Mouse (Mus musculus) liver, embryonic 16.5 days (tissue): ENCODE results near the gene Imp4. TPM values are rescaled to one million over a fixed set of nuclear protein-coding genes. Genes with fewer than 3 reads are reported as not detected.
A peak's percentile ranks its signal among the peaks of the same experiment; 100 is the strongest.

ENCODE experiments used
- ATAC-seq: fragments of 200-750 bp; cut with Nextera tagmentation; 2 replicates; pipeline ENCODE4 v1.8.0; 2017; ENCODE audit warnings: low read depth, mild to moderate bottlenecking, moderate number of reproducible peaks, moderate library complexity
- H3K27ac ChIP-seq: fragments of 300-500 bp; sonication (generic); 2 replicates; pipeline ENCODE4 v1.5.1; 2014; ENCODE audit warnings: mild to moderate bottlenecking, low read length
- H3K27me3 ChIP-seq: fragments of 300-500 bp; sonication (generic); 2 replicates; pipeline ENCODE4 v1.6.1; 2014; ENCODE audit warnings: low read depth, low read length, mixed read lengths; ENCODE audit not compliant: control insufficient read depth, insufficient read depth
- H3K36me3 ChIP-seq: fragments of 300-500 bp; sonication (generic); 2 replicates; pipeline ENCODE4 v1.6.1; 2014; ENCODE audit warnings: mild to moderate bottlenecking; ENCODE audit not compliant: control insufficient read depth, insufficient read depth
- H3K4me1 ChIP-seq: fragments of 300-500 bp; sonication (generic); 2 replicates; pipeline ENCODE4 v1.6.1; 2014; ENCODE audit warnings: low read depth, low read length, mixed read lengths; ENCODE audit not compliant: control insufficient read depth
- H3K4me2 ChIP-seq: fragments of 300-500 bp; sonication (generic); 2 replicates; pipeline ENCODE4 v1.6.1; 2014; ENCODE audit warnings: low read depth, low read length, mixed read lengths
- H3K4me3 ChIP-seq: fragments of 300-500 bp; sonication (generic); 2 replicates; pipeline ENCODE4 v1.5.1; 2014; ENCODE audit warnings: low read depth, mild to moderate bottlenecking, low read length
- H3K9ac ChIP-seq: fragments of 300-500 bp; sonication (generic); 2 replicates; pipeline ENCODE4 v1.6.1; 2014; ENCODE audit warnings: low read depth, low read length
- H3K9me3 ChIP-seq: fragments of 300-500 bp; sonication (generic); replicated peaks from 2 replicates; pipeline ENCODE4 v1.6.1; 2016; ENCODE audit warnings: low read length; ENCODE audit not compliant: control insufficient read depth
- WGBS: fragments of 180-500 bp; shearing (Covaris S2); extraction: QIAGEN DNeasy Blood & Tissue Kit; methylation state at CpG from one replicate; pipeline ENCODE4 v1.1.7; 2014; ENCODE audit not compliant: insufficient replicate concordance; 5-methylcytosine and 5-hydroxymethylcytosine counted together
- polyA plus RNA-seq: library from polyadenylated mRNA; unstranded; fragments of >200 nt; fragmentation: Nextera tagmentation; extraction: Ambion mirVana; gene quantifications from 2 replicates; pipeline ENCODE4 v1.2.1, GENCODE M21; 2015

Imp4 gene
- polyA plus RNA-seq, 1 experiment from 2014 or later = 44.6 TPM

DNA sequence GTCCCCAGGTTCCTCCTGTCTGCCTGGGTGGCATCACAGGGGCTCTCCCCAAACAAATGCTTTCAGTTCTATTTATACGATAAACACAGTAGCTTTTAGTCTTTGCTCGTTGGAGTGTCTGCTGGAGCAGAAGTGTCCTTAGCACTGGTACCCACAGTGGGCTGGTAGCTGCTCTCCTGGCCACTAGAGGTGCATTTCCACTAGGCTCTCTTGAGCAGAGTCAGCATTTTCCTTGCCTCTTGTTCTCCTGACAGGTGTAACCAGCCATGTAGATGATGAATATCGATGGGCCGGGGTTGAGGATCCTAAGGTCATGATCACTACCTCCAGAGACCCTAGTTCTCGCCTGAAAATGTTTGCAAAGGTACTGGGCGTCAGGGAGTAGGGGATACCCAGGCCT is 3.5 kb downstream of the Imp4 start:
- Histone ChIP-seq H3K4me2 (no peak overlapping the region), H3K9ac (no peak overlapping the region), H3K36me3 (peaks cover 25% of the 10 kb centered on the region), H3K27ac (no peak overlapping the region), H3K27me3 (no peaks in the 10 kb centered on the region), H3K4me1 (peaks cover 13% of the 10 kb centered on the region), H3K9me3 (no peaks in the 10 kb centered on the region), H3K4me3 (no peak overlapping the region)
- WGBS = 72% methylated on average over 6 of the region's 6 CpGs
- ATAC-seq = no peak

DNA sequence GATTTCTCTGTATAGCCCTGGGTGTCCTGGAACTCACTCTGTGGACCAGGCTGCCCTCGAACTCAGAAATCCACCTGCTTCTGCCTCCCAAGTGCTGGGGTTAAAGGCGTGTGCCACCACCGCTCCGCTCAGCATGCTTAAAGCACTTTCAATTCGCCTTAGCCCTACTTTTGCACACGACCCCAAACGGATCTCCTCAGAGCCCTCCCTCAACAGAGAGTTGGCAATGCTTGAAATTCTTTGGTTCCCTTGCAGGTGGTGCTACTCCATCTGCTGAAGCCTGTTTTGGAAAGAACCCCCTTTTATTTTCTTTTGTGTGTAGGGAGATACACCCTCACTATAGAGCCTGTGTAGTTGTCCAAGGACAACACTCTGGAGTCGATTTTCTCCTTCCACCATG is 18.8 kb downstream of the Imp4 start:
- no peak for ATAC-seq
- no peak overlapping the region for H3K27ac ChIP-seq
- H3K4me1 ChIP-seq = peaks cover 11% of the 10 kb centered on the region
- H3K4me3 ChIP-seq = no peak overlapping the region
- 25% methylated on average over 8 of the region's 8 CpGs for WGBS
- H3K9ac ChIP-seq = no peak overlapping the region
- H3K4me2 ChIP-seq = no peak overlapping the region
- H3K9me3 ChIP-seq = no peaks in the 10 kb centered on the region
- H3K27me3 ChIP-seq = peaks cover 11% of the 10 kb centered on the region
- H3K36me3 ChIP-seq = no peaks in the 10 kb centered on the region

GRCm38 (mm10) chr1:34459284-34460060 is 19.8 kb downstream of the Imp4 start, which contains the start of gene Ptpn18:
Gene Ptpn18 (plus strand): TSS chr1:34459762.
- Histone ChIP-seq H3K4me3 (peak within 1 kb of the TSS; percentile 69), H3K9ac (peak within 1 kb of the TSS; percentile 55), H3K4me1 (peaks cover 11% of the 10 kb centered on the region), H3K27me3 (peaks cover 11% of the 10 kb centered on the region), H3K4me2 (peak within 1 kb of the TSS; percentile 78), H3K36me3 (no peaks in the 10 kb centered on the region), H3K9me3 (no peaks in the 10 kb centered on the region), H3K27ac (peak within 1 kb of the TSS; percentile 34; the same call in 1 of the 2 replicates)
- peak; percentile 87 for ATAC-seq
- WGBS = under 1% methylated on average over 48 of the region's 48 CpGs

DNA sequence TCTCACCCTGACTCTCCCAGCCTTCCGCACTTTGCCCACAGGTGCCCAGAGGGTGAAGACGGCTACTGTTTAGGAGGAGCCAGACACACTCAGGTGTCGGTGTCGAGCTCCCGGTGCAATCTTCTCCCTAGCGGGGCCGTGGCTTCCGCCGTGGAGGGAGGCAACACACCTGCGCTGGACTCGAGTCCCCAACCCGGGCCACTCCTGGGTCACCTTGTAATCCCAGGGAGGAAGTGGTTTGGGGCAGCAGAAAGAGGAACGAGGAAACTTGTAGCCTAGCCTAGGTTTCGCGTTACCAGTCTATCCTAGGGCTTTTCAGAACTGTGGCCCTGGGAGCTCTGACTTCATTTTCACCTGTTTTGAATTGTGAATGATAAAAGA is 20.4 kb downstream of the Imp4 start:
- Histone ChIP-seq H3K27me3 (peaks cover 11% of the 10 kb centered on the region), H3K4me2 (peak overlapping the region; percentile 78), H3K9me3 (no peaks in the 10 kb centered on the region), H3K27ac (no peak overlapping the region; the same call in 1 of the 2 replicates), H3K9ac (peak overlapping the region; percentile 32), H3K4me3 (peak overlapping the region; percentile 69), H3K36me3 (no peaks in the 10 kb centered on the region), H3K4me1 (peaks cover 11% of the 10 kb centered on the region)
- 2% methylated on average over 15 of the region's 15 CpGs for WGBS
- ATAC-seq = no peak; the same call in 1 of the 2 replicates

DNA sequence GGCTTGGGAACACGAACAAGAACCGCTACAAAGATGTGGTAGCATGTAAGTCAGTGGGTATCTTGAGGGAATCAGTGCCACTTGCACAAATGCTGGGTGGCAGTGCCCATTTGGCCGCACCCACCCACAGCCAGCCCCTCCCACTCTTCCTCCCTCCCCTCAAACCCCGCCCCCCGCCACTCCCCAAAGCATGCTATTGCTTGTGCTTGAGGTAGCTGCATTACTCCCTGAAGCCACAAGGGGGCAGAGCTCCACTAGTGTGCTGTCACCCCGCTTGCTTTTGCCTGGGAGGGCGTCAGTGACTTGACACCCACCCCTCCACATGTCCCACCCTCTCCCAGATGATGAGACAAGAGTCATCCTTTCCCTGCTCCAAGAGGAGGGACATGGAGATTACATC is 23.1 kb downstream of the Imp4 start:
- WGBS = 16% methylated on average over 7 of the region's 7 CpGs
- Histone ChIP-seq H3K9ac (no peak overlapping the region), H3K27me3 (peaks cover 11% of the 10 kb centered on the region), H3K4me1 (peaks cover 11% of the 10 kb centered on the region), H3K4me3 (no peak overlapping the region), H3K27ac (no peak overlapping the region), H3K4me2 (no peak overlapping the region), H3K36me3 (no peaks in the 10 kb centered on the region), H3K9me3 (no peaks in the 10 kb centered on the region)
- ATAC-seq = peak; percentile 42; the same call in 1 of the 2 replicates

DNA sequence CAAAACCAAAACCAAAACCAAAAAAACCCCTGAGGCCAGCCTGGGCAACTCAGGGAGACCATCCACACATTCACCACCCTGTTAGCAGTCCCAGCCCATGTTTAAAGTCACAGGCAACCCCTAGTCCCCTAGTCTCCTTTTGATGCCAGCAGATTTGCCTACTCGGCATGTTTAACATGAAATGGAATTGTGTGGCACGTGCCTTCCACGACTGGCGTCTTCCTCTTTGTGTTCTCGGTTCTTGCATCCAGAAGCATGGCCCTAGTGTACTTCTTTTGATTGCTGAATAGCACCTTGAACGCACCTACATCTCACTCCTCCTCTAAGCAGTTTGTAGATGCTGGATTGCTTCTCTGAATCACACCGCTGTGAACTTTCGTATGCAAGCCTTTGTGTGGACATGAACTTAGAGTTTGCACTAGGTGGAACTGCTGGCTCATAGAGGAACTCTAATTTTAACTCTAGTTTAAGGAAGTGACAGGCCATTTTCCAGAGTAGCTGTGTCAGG is 24.7 kb downstream of the Imp4 start:
- no peak overlapping the region for H3K9ac ChIP-seq
- no peak for ATAC-seq
- H3K9me3 ChIP-seq = no peaks in the 10 kb centered on the region
- peak overlapping the region; percentile 24; the same call in 1 of the 2 replicates for H3K4me2 ChIP-seq
- H3K27me3 ChIP-seq = peaks cover under 1% of the 10 kb centered on the region
- 29% methylated on average over 8 of the region's 8 CpGs for WGBS
- no peak overlapping the region for H3K27ac ChIP-seq
- H3K4me3 ChIP-seq = no peak overlapping the region; the same call in 1 of the 2 replicates
- peaks cover 8% of the 10 kb centered on the region for H3K4me1 ChIP-seq
- H3K36me3 ChIP-seq = no peaks in the 10 kb centered on the region

DNA sequence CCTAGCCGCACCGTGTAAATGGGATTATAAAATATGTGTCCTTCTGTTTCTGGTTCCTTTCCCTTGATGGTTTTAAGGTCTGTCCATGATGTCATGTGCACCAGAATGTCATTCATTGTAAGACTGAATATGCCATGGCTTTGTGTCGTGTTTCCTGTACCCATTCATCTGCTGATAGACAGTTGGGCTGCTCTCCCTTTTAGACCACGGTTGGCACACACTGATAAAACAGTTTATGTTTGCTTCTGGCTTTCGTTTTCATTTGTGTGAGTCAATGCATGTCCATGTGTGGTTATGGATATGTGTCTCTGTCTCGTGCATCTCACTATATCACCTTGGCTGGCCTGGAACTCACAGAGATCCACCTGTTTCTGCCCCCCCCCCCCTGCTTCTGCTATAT is 25.8 kb downstream of the Imp4 start:
- no peaks in the 10 kb centered on the region for H3K36me3 ChIP-seq
- H3K4me1 ChIP-seq = peaks cover 3% of the 10 kb centered on the region
- WGBS = 40% methylated on average over 6 of the region's 6 CpGs
- no peaks in the 10 kb centered on the region for H3K27me3 ChIP-seq
- no peak overlapping the region for H3K27ac ChIP-seq
- H3K4me2 ChIP-seq = no peak overlapping the region
- 0 out of 2 replicates have a peak, but pooled peaks have one; percentile 16 for ATAC-seq
- no peak overlapping the region for H3K4me3 ChIP-seq
- no peaks in the 10 kb centered on the region for H3K9me3 ChIP-seq
- H3K9ac ChIP-seq = no peak overlapping the region

DNA sequence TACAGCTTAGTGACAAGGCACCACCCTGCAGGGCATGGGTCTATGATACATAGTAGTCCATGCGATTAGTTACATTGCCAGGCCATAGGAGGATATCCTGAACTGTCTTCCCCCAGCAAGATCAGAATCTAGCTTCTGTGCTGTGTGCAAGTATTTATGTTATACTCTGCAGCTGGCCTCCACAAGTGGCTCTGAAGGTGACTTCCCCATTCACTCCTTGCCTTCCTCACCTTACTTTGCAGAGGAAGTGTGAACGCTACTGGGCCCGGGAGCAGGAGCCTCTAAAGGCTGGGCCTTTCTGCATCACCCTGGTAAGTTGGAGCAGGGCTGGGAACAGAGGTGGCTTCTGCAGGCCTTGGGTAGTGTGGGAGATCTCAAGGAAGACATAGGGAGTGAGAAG is 28.4 kb downstream of the Imp4 start:
- Histone ChIP-seq H3K4me2 (no peak overlapping the region), H3K9me3 (no peaks in the 10 kb centered on the region), H3K9ac (no peak overlapping the region), H3K27ac (no peak overlapping the region), H3K4me3 (no peak overlapping the region), H3K36me3 (no peaks in the 10 kb centered on the region), H3K4me1 (peaks cover 4% of the 10 kb centered on the region; the same call in 1 of the 2 replicates), H3K27me3 (peaks cover 2% of the 10 kb centered on the region)
- WGBS = 16% methylated on average over 3 of the region's 3 CpGs
- ATAC-seq = no peak

DNA sequence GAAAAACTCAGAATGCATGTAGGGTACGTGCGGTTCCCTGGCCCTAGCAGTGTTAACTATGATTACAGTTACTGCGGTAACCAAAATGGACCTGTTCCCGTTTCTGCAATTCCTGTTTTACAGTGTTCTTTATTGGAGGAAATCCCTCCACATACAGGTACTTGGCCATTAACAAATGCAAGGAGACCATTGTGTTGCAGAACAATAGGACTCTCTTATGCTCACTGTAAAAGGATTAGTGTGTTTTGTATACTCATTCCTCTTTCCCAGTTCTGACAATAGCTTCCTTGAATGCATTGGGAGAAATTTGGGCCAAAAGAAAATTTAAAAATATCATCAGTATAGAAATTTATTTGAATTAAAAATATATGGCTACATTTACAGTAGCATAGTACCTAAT is 28.8 kb downstream of the Imp4 start:
- H3K27me3 ChIP-seq = peaks cover 2% of the 10 kb centered on the region
- H3K4me2 ChIP-seq = no peak overlapping the region
- no peak for ATAC-seq
- H3K4me1 ChIP-seq = peaks cover 4% of the 10 kb centered on the region; the same call in 1 of the 2 replicates
- H3K9me3 ChIP-seq = no peaks in the 10 kb centered on the region
- H3K36me3 ChIP-seq = no peaks in the 10 kb centered on the region
- no peak overlapping the region for H3K27ac ChIP-seq
- no peak overlapping the region for H3K4me3 ChIP-seq
- H3K9ac ChIP-seq = no peak overlapping the region
- 56% methylated on average over 4 of the region's 4 CpGs for WGBS
